Mouse (Mus musculus): Measurements from ENCODE around the gene Lgals1. TPM values are rescaled to one million over a fixed set of nuclear protein-coding genes. Genes with fewer than 3 reads are reported as not detected.
"Not testable (repeated sequence)": the region's sequence is repeated elsewhere in the genome, so short reads cannot be mapped to it uniquely, and the experiment has no call there.

Lgals1 gene
- total and polyA plus RNA-seq, 3 experiments, result 637 to 805 (median 735) TPM

GRCm38 (mm10) chr15:78877810-78878390 is 48.6 kb upstream of the Lgals1 start:
- Histone ChIP-seq H3K9ac (ENCODE audit: insufficient read depth, low read depth) (peak overlapping the region; percentile 90), H3K9me3 (replicated peaks; ENCODE audit: low read length) (no peaks in the 10 kb centered on the region), H3K27ac (ENCODE audit: insufficient read depth, low read depth) (no peak overlapping the region), H3K79me2 (replicated peaks; ENCODE audit: control insufficient read depth, extremely low read depth, insufficient read depth, poor library complexity, severe bottlenecking) (0 out of 2 replicates have a peak, but pooled peaks cover 4% of the 10 kb centered on the region), H3K36me3 (replicated peaks in 1 of 2; ENCODE audit: control insufficient read depth in 1 of 2, insufficient read depth in 1 of 2, low read length in 1 of 2) (peaks cover 25 to 38% of the 10 kb centered on the region in 2 experiments), H3K4me3 (replicated peaks in 1 of 3; ENCODE audit: low read depth in 2 of 3, low read length in 2 of 3, poor library complexity in 1 of 3) (peak overlapping the region; percentile 49 to 75 (median 68)), H3K27me3 (replicated peaks) (peaks cover 24% of the 10 kb centered on the region), H3K4me1 (ENCODE audit: control insufficient read depth in 1 of 2, insufficient read depth in 2 of 2) (peaks cover 0 to 28% of the 10 kb centered on the region in 2 experiments; a peak in 2 of 4 replicates), H3K4me2 (ENCODE audit: insufficient read depth, low read depth, poor library complexity, severe bottlenecking) (peak overlapping the region; percentile 66)
- dilution Hi-C loops (cut with MboI; ENCODE audit: extremely low pct_ligation_motif_present, extremely low pct_unique_long_range_greater_than_20kb, low sequenced_read_pairs), result no loop called here
- no peak for DNase-seq (ENCODE audit: extremely low read depth)
- TF ChIP-seq MAZ (IDR thresholded peaks at IDR 0.05; ENCODE audit: low read depth, low read length) (no peak), JUND (conservative IDR thresholded peaks at IDR 0.05; ENCODE audit: low read depth, low read length) (no peak), KAT2A (IDR thresholded peaks at IDR 0.05; ENCODE audit: insufficient replicate concordance, low read length) (no peak), HCFC1 (IDR thresholded peaks at IDR 0.05; ENCODE audit: low read depth, low read length) (no peak), IRF4 (IDR thresholded peaks at IDR 0.05; ENCODE audit: low read depth, low read length) (no peak), MAFK (IDR thresholded peaks at IDR 0.05; ENCODE audit: insufficient replicate concordance, low read length) (no peak), UBTF (IDR thresholded peaks at IDR 0.05; ENCODE audit: low read depth, low read length) (no peak), TBP (conservative IDR thresholded peaks at IDR 0.05; ENCODE audit: low read depth, low read length) (no peak), USF1 (IDR thresholded peaks at IDR 0.05; ENCODE audit: low read depth, low read length) (no peak), SIN3A (IDR thresholded peaks at IDR 0.05; ENCODE audit: low read length) (no peak), RCOR1 (conservative IDR thresholded peaks at IDR 0.05; ENCODE audit: low read depth, low read length) (no peak), RAD21 (IDR thresholded peaks at IDR 0.05; ENCODE audit: low read depth, low read length) (no peak), MXI1 (IDR thresholded peaks at IDR 0.05; ENCODE audit: low read depth, low read length) (no peak), CTCF (conservative IDR thresholded peaks at IDR 0.05 in 1 of 2, IDR thresholded peaks at IDR 0.05 in 1 of 2; ENCODE audit: low read depth in 2 of 2, low read length in 2 of 2) (no peak), POLR2A (IDR thresholded peaks at IDR 0.05; ENCODE audit: low read depth, low read length) (no peak), NRF1 (IDR thresholded peaks at IDR 0.05; ENCODE audit: low read depth, low read length) (no peak), MEF2A (IDR thresholded peaks at IDR 0.05; ENCODE audit: borderline replicate concordance, low read depth, low read length) (no peak), USF2 (conservative IDR thresholded peaks at IDR 0.05; ENCODE audit: low read depth, low read length) (no peak)
- in situ Hi-C loops (cut with MboI; ENCODE audit: low pct_ligation_motif_present, low pct_unique_long_range_greater_than_20kb, low sequenced_read_pairs), result no loop called here

GRCm38 (mm10) chr15:78878792-78879516 is 47.6 kb upstream of the Lgals1 start:
- H3K4me3 ChIP-seq (replicated peaks in 1 of 3; ENCODE audit: low read depth in 2 of 3, low read length in 2 of 3, poor library complexity in 1 of 3); H3K9me3 ChIP-seq (replicated peaks; ENCODE audit: low read length); H3K4me2 ChIP-seq (ENCODE audit: insufficient read depth, low read depth, poor library complexity, severe bottlenecking); DNase-seq (ENCODE audit: extremely low read depth); H3K79me2 ChIP-seq (replicated peaks; ENCODE audit: control insufficient read depth, extremely low read depth, insufficient read depth, poor library complexity, severe bottlenecking); in situ Hi-C loops (cut with MboI; ENCODE audit: low pct_ligation_motif_present, low pct_unique_long_range_greater_than_20kb, low sequenced_read_pairs); dilution Hi-C loops (cut with MboI; ENCODE audit: extremely low pct_ligation_motif_present, extremely low pct_unique_long_range_greater_than_20kb, low sequenced_read_pairs); H3K9ac ChIP-seq (ENCODE audit: insufficient read depth, low read depth); H3K27ac ChIP-seq (ENCODE audit: insufficient read depth, low read depth): not testable (repeated sequence)
- Histone ChIP-seq H3K4me1 (ENCODE audit: control insufficient read depth in 1 of 2, insufficient read depth in 2 of 2) (peaks cover 0 to 28% of the 10 kb centered on the region in 2 experiments; a peak in 2 of 4 replicates), H3K27me3 (replicated peaks) (peaks cover 18% of the 10 kb centered on the region), H3K36me3 (replicated peaks in 1 of 2; ENCODE audit: control insufficient read depth in 1 of 2, insufficient read depth in 1 of 2, low read length in 1 of 2) (peaks cover 35 to 48% of the 10 kb centered on the region in 2 experiments)
- TF ChIP-seq BHLHE40 (IDR thresholded peaks at IDR 0.05; ENCODE audit: low read depth, low read length), result 0 out of 2 replicates have a peak, but pooled peaks have one; percentile 16

Measured in CH12.LX (cell line).